8 mouse cellular contexts compared by ENCODE assay signal in the genomic region with DNA sequence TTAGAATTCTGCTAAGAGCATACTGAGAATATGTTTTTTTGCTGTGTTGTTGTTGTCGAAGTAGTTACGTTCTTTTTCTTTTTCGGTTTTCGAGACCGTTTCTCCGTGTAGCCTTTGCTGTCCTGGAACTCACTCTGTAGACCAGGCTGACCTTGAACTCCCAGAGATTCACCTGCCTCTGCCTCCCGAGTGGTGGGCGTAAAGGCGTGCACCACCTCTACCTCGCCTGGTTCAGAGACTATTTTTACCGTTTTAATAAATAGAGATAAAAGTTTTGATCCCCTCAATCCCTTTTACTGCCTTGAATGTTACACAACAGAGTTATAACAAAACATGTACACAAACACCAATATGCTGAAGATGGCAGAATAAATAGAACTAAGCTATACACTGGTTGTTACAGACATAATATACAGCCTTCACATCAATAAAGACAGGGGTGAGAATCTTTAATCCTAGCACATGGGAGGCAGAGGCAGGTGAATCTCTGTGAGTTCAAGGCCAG. TPM values are rescaled to one million over a fixed set of nuclear protein-coding genes. Genes with fewer than 3 reads are reported as not detected.
DNase-seq lines count a peak whose midpoint lies in the region; ATAC-seq and TF ChIP-seq lines count a peak whose summit lies in the region.

No protein-coding gene starts in this region.

- no peaks in the 10 kb centered on the region for H3K27me3 ChIP-seq in embryonic facial prominence, embryonic 12.5 days
- H3K27me3 ChIP-seq in intestine, embryonic 15.5 days (replicated peaks): no peaks in the 10 kb centered on the region; the same call in 1 of the 2 replicates
- no peaks in the 10 kb centered on the region for H3K27me3 ChIP-seq in myocyte (ENCODE audit: control insufficient read depth, insufficient read depth, insufficient read length)

- H3ac ChIP-seq in myocyte (ENCODE audit: control insufficient read depth, insufficient read length): no peak overlapping the region

- no peak for DNase-seq in left cerebral cortex, adult 2 months (ENCODE audit: extremely low spot score in 1 of 2, low spot score in 2 of 2)
- no peak for DNase-seq in left cerebral cortex, postnatal 14 days (ENCODE audit: low spot score in 2 of 2)
- no peak for DNase-seq in embryo, embryonic 10.5 days (ENCODE audit: low spot score)
- no peak for DNase-seq in frontal cortex, postnatal 10 days (ENCODE audit: low spot score in 2 of 2)
- DNase-seq in right cerebral cortex, adult 2 months (ENCODE audit: low spot score in 2 of 2): no peak

- ATAC-seq in embryonic facial prominence, embryonic 12.5 days (ENCODE audit: insufficient number of reproducible peaks, insufficient read depth, low FRiP score, low TSS enrichment): no peak
- no peak for ATAC-seq in intestine, embryonic 15.5 days

- TF ChIP-seq POLR2A in myocyte (IDR thresholded peaks at IDR 0.05; ENCODE audit: insufficient read length, low read depth): no peak

- H3K9ac ChIP-seq in embryonic facial prominence, embryonic 12.5 days: peak overlapping the region; percentile 40; the same call in 1 of the 2 replicates
- 0 out of 2 replicates have a peak overlapping the region, but pooled peaks have one; percentile 24 for H3K9ac ChIP-seq in intestine, embryonic 15.5 days

- intact Hi-C loops in left cerebral cortex, adult 2 months (cut with DNase I): no loop called here
- intact Hi-C loops in left cerebral cortex, postnatal 14 days (cut with DNase I): no loop called here

- 58% methylated on average over 11 of the region's 11 CpGs for WGBS in embryonic facial prominence, embryonic 12.5 days
- 52% methylated on average over 11 of the region's 11 CpGs for WGBS in intestine, embryonic 15.5 days

- no peak for TF ChIP-seq CTCF in left cerebral cortex, adult 2 months (IDR thresholded peaks at IDR 0.05)

- H3K36me3 ChIP-seq in embryonic facial prominence, embryonic 12.5 days: no peaks in the 10 kb centered on the region
- H3K36me3 ChIP-seq in intestine, embryonic 15.5 days: no peaks in the 10 kb centered on the region
- H3K36me3 ChIP-seq in myocyte (ENCODE audit: control insufficient read depth, insufficient read depth): no peaks in the 10 kb centered on the region

- peaks cover 9% of the 10 kb centered on the region for H3K4me1 ChIP-seq in embryonic facial prominence, embryonic 12.5 days
- H3K4me1 ChIP-seq in intestine, embryonic 15.5 days (replicated peaks): no peaks in the 10 kb centered on the region

- peak overlapping the region; percentile 39 for H3K4me3 ChIP-seq in left cerebral cortex, adult 2 months
- peak overlapping the region; percentile 42 for H3K4me3 ChIP-seq in embryonic facial prominence, embryonic 12.5 days
- H3K4me3 ChIP-seq in intestine, embryonic 15.5 days (replicated peaks): peak overlapping the region; percentile 28
- peak overlapping the region; percentile 24 for H3K4me3 ChIP-seq in myocyte

- H3K9me3 ChIP-seq in embryonic facial prominence, embryonic 12.5 days: no peaks in the 10 kb centered on the region
- no peaks in the 10 kb centered on the region for H3K9me3 ChIP-seq in intestine, embryonic 15.5 days

- H3K27ac ChIP-seq in left cerebral cortex, adult 2 months: no peak overlapping the region
- H3K27ac ChIP-seq in embryonic facial prominence, embryonic 12.5 days: no peak overlapping the region
- no peak overlapping the region for H3K27ac ChIP-seq in intestine, embryonic 15.5 days

- peak overlapping the region; percentile 65 for H3K4me2 ChIP-seq in embryonic facial prominence, embryonic 12.5 days (replicated peaks)
- H3K4me2 ChIP-seq in intestine, embryonic 15.5 days (replicated peaks): peak overlapping the region; percentile 62
- peak overlapping the region; percentile 77 for H3K4me2 ChIP-seq in myocyte (ENCODE audit: low read depth)

- no peaks in the 10 kb centered on the region for H3K79me2 ChIP-seq in myocyte (ENCODE audit: control insufficient read depth, insufficient read depth)

TF ChIP-seq in myocyte, 11 proteins besides CTCF, POLR2A, EP300 and RAD21:
- TF ChIP-seq POLR2AphosphoS2 (IDR thresholded peaks at IDR 0.05; ENCODE audit: insufficient read length, low read depth) (no peak), E2F4 (IDR thresholded peaks at IDR 0.05; ENCODE audit: insufficient read depth) (no peak), MYOG (IDR thresholded peaks at IDR 0.05; ENCODE audit: control insufficient read depth in 1 of 3, insufficient read depth in 1 of 3, insufficient read length in 2 of 3, low read depth in 2 of 3) (no peak), MYOD1 (IDR thresholded peaks at IDR 0.05; ENCODE audit: control insufficient read depth in 1 of 3, insufficient read length in 2 of 3, low read depth in 2 of 3) (no peak), SRF (IDR thresholded peaks at IDR 0.05; ENCODE audit: control insufficient read depth, insufficient read length, low read depth) (no peak), CEBPB (IDR thresholded peaks at IDR 0.05; ENCODE audit: insufficient read depth, poor library complexity, severe bottlenecking) (no peak), MAX (IDR thresholded peaks at IDR 0.05; ENCODE audit: low read depth) (no peak), TCF12 (IDR thresholded peaks at IDR 0.05; ENCODE audit: insufficient read depth, poor library complexity, severe bottlenecking) (no peak), USF1 (IDR thresholded peaks at IDR 0.05; ENCODE audit: low read depth) (no peak), REST (IDR thresholded peaks at IDR 0.05; ENCODE audit: insufficient read depth, insufficient read length) (no peak)

RNA-seq across cellular contexts. Expression of gene Cpsf6, which starts 14.1 kb away (rescaled TPM):
- total RNA-seq in left cerebral cortex, adult 2 months (2021): 100 to 1,000 TPM; 116 to 120 TPM
- total RNA-seq in left cerebral cortex, postnatal 14 days (2021): 100 to 1,000 TPM; 102 TPM
- polyA plus RNA-seq in embryonic facial prominence, embryonic 12.5 days (2016; fragmentation: Nextera tagmentation; extraction: Ambion mirVana): 210 and 213 TPM in 2 replicates
- 112 and 129 TPM in 2 replicates for polyA plus RNA-seq in intestine, embryonic 15.5 days (2015; fragmentation: Nextera tagmentation; extraction: Ambion mirVana)
- 21.8 TPM for polyA plus RNA-seq in myocyte (2012; fragmentation: generic; extraction: Trizol)
